Mouse (Mus musculus) CD8-positive naive resting alpha-beta T cell, adult 57 days (primary cell): ENCODE data around the gene Olfr228. TPM values are rescaled to one million over a fixed set of nuclear protein-coding genes. Genes with fewer than 3 reads are reported as not detected.

Experiments
- total RNA-seq: library from RNA; stranded (reverse); gene quantifications from one replicate; pipeline ENCODE4 v1.2.4, GENCODE M21; 2023

Gene Olfr228
- not detected for total RNA-seq

DNA sequence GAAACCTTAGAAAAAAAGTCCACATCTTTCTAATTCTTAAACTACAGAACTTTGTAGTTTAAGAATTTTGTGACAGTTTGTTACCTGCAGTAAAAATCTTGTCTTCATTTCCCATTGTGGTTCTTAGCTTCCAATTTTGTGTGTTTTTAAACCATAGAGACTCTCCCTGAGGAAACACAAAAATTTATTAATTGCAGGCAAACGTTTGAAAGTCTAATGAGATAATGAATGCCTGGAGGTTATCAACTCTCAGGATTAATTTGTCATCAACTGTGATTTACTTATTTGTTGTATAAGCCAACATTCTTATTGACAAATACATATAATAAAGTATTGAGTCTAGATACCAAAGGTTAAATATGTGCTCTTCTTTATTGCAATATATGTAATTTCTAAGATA, at the start of gene Olfr228:
TSS of gene Olfr228 (minus strand) at position 101 of the 400 bp plus-strand sequence.

DNA sequence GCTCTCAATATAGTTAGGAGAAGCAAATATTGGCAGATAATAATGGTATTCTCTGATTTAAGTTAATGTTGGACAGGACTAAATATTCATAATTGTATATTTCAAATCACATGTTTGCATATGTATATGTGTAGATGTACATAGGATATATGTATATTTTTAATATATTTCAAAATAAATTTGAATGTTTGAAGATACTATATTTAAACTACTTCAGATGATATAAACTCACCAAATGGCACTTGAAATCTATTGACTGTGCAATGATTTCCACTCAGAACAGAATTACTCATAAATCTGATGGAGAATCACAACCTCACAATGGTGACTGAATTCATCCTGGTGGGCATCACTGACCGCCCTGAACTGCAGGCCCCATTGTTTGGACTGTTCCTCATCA, 21.0 kb upstream of the Olfr228 start, which contains the start of gene Olfr1076:
TSS of gene Olfr1076 (plus strand) at position 301 of the 400 bp plus-strand sequence.

DNA sequence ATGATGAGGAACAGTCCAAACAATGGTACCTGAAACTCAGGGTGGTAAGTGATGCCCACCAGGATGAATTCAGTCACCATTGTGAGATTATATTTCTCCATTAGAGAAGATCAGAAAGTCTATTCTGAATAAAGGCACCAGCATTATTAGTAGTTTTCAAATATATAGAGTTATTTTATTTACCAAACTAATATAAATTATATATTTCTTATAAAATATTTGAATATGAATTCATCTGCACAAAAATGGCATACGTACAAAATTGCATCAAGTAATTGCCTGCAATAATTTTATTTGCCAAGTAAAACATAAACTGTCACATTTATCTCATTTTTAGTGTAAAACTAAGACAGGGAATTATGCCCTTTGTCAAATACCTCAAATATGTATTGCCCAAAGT, 31.0 kb downstream of the Olfr228 start, which contains the start of gene Olfr1066:
TSS of gene Olfr1066 (minus strand) at position 101 of the 400 bp plus-strand sequence.

DNA sequence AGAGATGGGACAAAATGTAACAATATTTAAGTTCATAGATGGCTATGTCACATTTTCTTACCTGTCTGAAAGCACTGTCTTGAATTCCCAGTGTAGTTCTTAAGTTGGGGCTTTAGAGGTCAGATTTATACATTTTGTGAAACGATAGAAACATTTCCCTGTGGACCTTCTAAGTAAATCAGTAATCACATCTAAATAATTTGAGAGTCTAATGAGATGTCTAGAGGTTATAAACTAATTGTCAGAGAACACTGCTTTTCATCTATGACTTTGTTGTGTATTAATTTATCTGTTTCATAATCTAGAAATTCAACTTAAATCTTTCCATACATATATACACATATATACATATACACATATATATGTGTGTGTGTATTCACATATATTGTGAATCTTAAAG, 36.7 kb downstream of the Olfr228 start, which contains the start of gene Olfr1065:
TSS of gene Olfr1065 (minus strand) at position 101 of the 400 bp plus-strand sequence.

Other genes starting within 250 kb of the Olfr228 start
- not detected for gene Olfr1048, start 247.1 kb downstream of the Olfr228 start, total RNA-seq
- gene Olfr1049, start 229.1 kb downstream of the Olfr228 start, total RNA-seq = not detected
- not detected for gene Olfr1051, start 208.3 kb downstream of the Olfr228 start, total RNA-seq
- not detected for gene Olfr1052, start 194.9 kb downstream of the Olfr228 start, total RNA-seq
- gene Olfr1053, start 172.1 kb downstream of the Olfr228 start, total RNA-seq = not detected
- not detected for gene Olfr1054, start 152.0 kb downstream of the Olfr228 start, total RNA-seq
- gene Olfr1055, start 137.1 kb downstream of the Olfr228 start, total RNA-seq = not detected
- gene Olfr1056, start 124.9 kb downstream of the Olfr228 start, total RNA-seq = not detected
- not detected for gene Olfr1057, start 109.0 kb downstream of the Olfr228 start, total RNA-seq
- gene Olfr1058, start 98.8 kb downstream of the Olfr228 start, total RNA-seq = not detected
- gene Olfr1061, start 73.3 kb downstream of the Olfr228 start, total RNA-seq = not detected
- not detected for gene Olfr1062, start 60.6 kb downstream of the Olfr228 start, total RNA-seq
- gene Olfr1065, start 36.8 kb downstream of the Olfr228 start, total RNA-seq = not detected
- not detected for gene Olfr1066, start 31.1 kb downstream of the Olfr228 start, total RNA-seq
- not detected for gene Olfr1076, start 21.1 kb upstream of the Olfr228 start, total RNA-seq
- not detected for gene Olfr1079, start 55.1 kb upstream of the Olfr228 start, total RNA-seq
- gene Olfr1080, start 70.8 kb upstream of the Olfr228 start, total RNA-seq = not detected
- not detected for gene Olfr1082, start 111.6 kb upstream of the Olfr228 start, total RNA-seq
- gene Olfr1084, start 152.3 kb upstream of the Olfr228 start, total RNA-seq = not detected
- gene Olfr1085, start 174.6 kb upstream of the Olfr228 start, total RNA-seq = not detected
- not detected for gene Olfr1086, start 192.7 kb upstream of the Olfr228 start, total RNA-seq
- not detected for gene Olfr1087, start 211.0 kb upstream of the Olfr228 start, total RNA-seq
- not detected for gene Olfr1089, start 246.3 kb upstream of the Olfr228 start, total RNA-seq